Mouse (Mus musculus) v-Abl transformed pro-B cells (cell line): ENCODE data around the gene Fbxo44.

ENCODE experiments used
- in situ Hi-C, 2 experiments: fragments of 400-800 bp; cut with MboI; formaldehyde crosslinking; loops; one replicate each; pipeline ENCODE4 v1.15.1; 2025; ENCODE audit not compliant: unreplicated experiment in 2 of 2

Fbxo44 gene

DNA sequence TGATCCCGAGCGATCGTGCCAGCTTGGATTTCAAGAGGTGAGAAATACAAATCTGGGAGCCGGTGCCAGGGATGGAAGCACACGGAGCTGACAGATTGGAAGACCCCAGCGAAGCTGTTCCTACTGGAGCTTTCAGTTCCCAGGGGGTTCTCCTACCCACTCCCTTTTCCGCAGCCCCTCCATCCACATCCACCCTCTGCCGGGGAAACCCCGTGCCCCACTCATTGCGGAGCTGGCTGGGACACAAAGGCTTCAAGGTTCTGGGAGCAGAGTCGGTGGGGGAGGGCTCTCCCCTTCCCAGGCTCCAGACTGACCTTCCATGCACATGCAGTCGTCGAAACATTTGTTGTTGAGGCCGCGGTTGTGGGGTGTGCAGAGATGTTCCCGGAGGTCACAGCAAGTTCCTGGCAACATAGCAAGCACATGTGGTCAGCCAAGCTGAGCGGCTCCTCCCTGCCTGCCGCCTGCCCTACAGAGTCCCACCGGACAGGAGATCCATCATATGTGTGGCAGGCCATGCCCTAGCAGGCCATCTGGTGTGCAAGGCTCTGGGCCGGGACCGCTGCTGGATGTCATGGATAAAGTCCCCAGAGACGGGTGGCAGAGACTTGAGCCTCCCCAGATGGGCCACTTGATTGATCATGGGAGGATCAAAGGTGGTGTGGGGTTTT lies 52.5 kb downstream of the Fbxo44 start:
- in situ Hi-C loops: no loop called here

DNA sequence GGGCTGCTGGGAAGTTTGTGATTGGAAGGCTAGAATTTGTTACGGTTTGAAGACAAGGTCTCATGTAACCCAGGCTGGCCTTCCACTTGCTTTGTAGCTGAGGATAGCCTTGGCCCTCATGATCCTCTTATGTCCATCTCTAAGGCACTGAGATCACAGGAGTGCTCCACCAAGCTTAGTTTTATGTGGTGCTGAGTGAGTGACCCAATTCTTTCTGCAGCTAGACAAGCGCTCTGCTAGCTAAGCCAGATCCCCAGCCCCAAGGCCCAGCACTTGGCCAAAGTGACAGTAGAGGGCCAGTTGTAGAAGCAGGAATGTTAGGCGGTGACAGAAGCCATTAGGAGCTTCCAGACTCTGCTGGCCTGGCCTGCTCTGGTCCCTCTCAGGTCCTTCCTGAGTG lies 56.1 kb downstream of the Fbxo44 start:
- in situ Hi-C loops: no loop called here
